In the genomic region with DNA sequence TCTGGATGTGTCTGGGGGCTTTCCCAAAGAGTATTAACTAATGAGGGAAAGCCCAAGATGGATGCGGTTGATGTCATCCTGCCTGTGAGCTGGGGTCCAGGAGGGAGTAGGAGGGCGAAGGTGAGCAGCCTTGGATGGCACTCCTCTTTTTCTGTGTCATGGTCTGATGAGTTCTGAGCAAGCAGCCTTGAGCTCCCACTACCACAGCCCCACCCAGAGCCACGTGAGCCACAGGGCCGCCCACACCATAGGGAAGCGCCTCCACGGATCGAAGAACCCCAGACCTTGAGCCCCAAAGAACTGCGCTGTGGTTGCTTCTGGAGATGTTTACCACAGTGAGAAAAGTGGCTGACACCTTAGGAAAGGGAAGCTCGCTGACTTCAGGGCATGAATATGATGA, we compare ENCODE assay signal across 30 mouse cellular contexts. TPM values are rescaled to one million over a fixed set of nuclear protein-coding genes. Genes with fewer than 3 reads are reported as not detected.
A peak's percentile ranks its signal among the peaks of the same experiment; 100 is the strongest.
DNase-seq lines count a peak whose midpoint lies in the region; ATAC-seq lines count a peak whose summit lies in the region.
"Had no signal": no experiment of that assay in that cellular context is flagged by ENCODE, and none has a peak within 500 bp of the region (broad histone marks: within the 10 kb centered on the region; RNA-seq: fewer than 3 reads in every experiment).

No protein-coding gene starts in this region.

- DNase-seq in heart, postnatal 25 days (ENCODE audit: low spot score): no peak
- DNase-seq in lung, postnatal 25 days (ENCODE audit: low spot score): peak; percentile 10
- no peak for DNase-seq in lung, adult 18-20 months
- DNase-seq in natural killer cell, adult 2 months (ENCODE audit: low spot score in 2 of 2): peak; percentile 47 to 69
- DNase-seq in ovary, adult 18-20 months (ENCODE audit: low spot score): no peak
- no peak for DNase-seq in left cerebral cortex, postnatal 36 days (ENCODE audit: low spot score in 2 of 2)
- DNase-seq: adrenal gland, postnatal 36 days; cerebellum, adult 11-12 months; cerebellum, postnatal 25 days; embryo, embryonic 11 days; gastrocnemius, adult 2 months had no signal

- no peak overlapping the region for H3K27ac ChIP-seq in heart, embryonic 11.5 days (ENCODE audit: low read depth, low read length)
- H3K27ac ChIP-seq in kidney, embryonic 15.5 days: no peak overlapping the region
- H3K27ac ChIP-seq: gastrocnemius, adult 2 months; heart, embryonic 13.5 days; hindbrain, embryonic 13.5 days; liver, embryonic 14.5 days had no signal

- H3K9me3 ChIP-seq in heart, embryonic 11.5 days (replicated peaks; ENCODE audit: control insufficient read depth, low read length): no peaks in the 10 kb centered on the region
- H3K9me3 ChIP-seq in kidney, embryonic 15.5 days (replicated peaks): no peaks in the 10 kb centered on the region
- H3K9me3 ChIP-seq: G1E; heart, embryonic 13.5 days; hindbrain, embryonic 13.5 days had no signal

- H3K27me3 ChIP-seq in heart, embryonic 11.5 days (ENCODE audit: control insufficient read depth, insufficient read depth, low read length): peaks cover 16% of the 10 kb centered on the region
- H3K27me3 ChIP-seq in kidney, embryonic 15.5 days: peaks cover 2% of the 10 kb centered on the region; the same call in 1 of the 2 replicates
- H3K27me3 ChIP-seq: hindbrain, embryonic 13.5 days had no signal

- 75% methylated on average over 9 of the region's 9 CpGs for WGBS in heart, embryonic 11.5 days (ENCODE audit: insufficient replicate concordance)
- WGBS in kidney, embryonic 15.5 days: 63% methylated on average over 9 of the region's 9 CpGs

- no peaks in the 10 kb centered on the region for H3K36me3 ChIP-seq in heart, embryonic 11.5 days (ENCODE audit: control insufficient read depth, insufficient read depth, low read length)
- H3K36me3 ChIP-seq in kidney, embryonic 15.5 days: no peaks in the 10 kb centered on the region
- H3K36me3 ChIP-seq: G1E; heart, embryonic 13.5 days; hindbrain, embryonic 13.5 days had no signal

- intact Hi-C loops in heart, postnatal 25 days (cut with DNase I): loop anchor here (5.0 kb wide), 3 partner anchors 58 to 278 kb away; a partner anchor contains a TSS
- intact Hi-C loops in left cerebral cortex, postnatal 36 days (cut with DNase I): loop anchor here (5.0 kb wide), 2 partner anchors 58 to 128 kb away; no protein-coding TSS in a partner anchor

- ATAC-seq in heart, embryonic 11.5 days (replicated peaks; ENCODE audit: insufficient number of reproducible peaks, low FRiP score, low TSS enrichment): no peak
- 0 out of 2 replicates have a peak, but pooled peaks have one; percentile 52 for ATAC-seq in kidney, embryonic 15.5 days (replicated peaks; ENCODE audit: low FRiP score)
- ATAC-seq: CD4-positive, CD25-positive, alpha-beta regulatory T cell, adult 4 months; inflammation-experienced regulatory T-cells, adult 6 months had no signal

- H3K4me3 ChIP-seq in heart, embryonic 11.5 days (ENCODE audit: low read depth, low read length): no peak overlapping the region
- no peak overlapping the region for H3K4me3 ChIP-seq in kidney, embryonic 15.5 days (replicated peaks)
- H3K4me3 ChIP-seq: gastrocnemius, adult 2 months; heart, embryonic 13.5 days; hindbrain, embryonic 13.5 days had no signal

- peaks cover 8% of the 10 kb centered on the region for H3K4me1 ChIP-seq in heart, embryonic 11.5 days (ENCODE audit: control insufficient read depth, insufficient read depth, low read length)
- H3K4me1 ChIP-seq in kidney, embryonic 15.5 days: peaks cover 24% of the 10 kb centered on the region

- peak overlapping the region; percentile 29; the same call in 1 of the 2 replicates for H3K4me2 ChIP-seq in heart, embryonic 11.5 days
- H3K4me2 ChIP-seq in kidney, embryonic 15.5 days: no peak overlapping the region
- H3K4me2 ChIP-seq: hindbrain, embryonic 13.5 days; midbrain, embryonic 11.5 days had no signal

- H3K9ac ChIP-seq in heart, embryonic 11.5 days (ENCODE audit: low read depth, low read length): no peak overlapping the region
- no peak overlapping the region for H3K9ac ChIP-seq in kidney, embryonic 15.5 days
- H3K9ac ChIP-seq: heart, embryonic 13.5 days; hindbrain, embryonic 13.5 days; liver, embryonic 14.5 days had no signal

RNA-seq across cellular contexts. Expression of a gene that starts 6.0 kb away (rescaled TPM):
- polyA plus RNA-seq in heart, embryonic 11.5 days (2014; fragmentation: Nextera tagmentation; extraction: Ambion mirVana): 1.3 and 2.1 TPM in 2 replicates
- total RNA-seq in heart, postnatal 25 days (2021): 1 to 10 TPM; 1.1 to 1.5 TPM
- polyA plus RNA-seq in kidney, embryonic 15.5 days (2015; fragmentation: Nextera tagmentation; extraction: Ambion mirVana): 0.43 and 0.72 TPM in 2 replicates
- total RNA-seq in left cerebral cortex, postnatal 36 days (2021): 1 to 10 TPM; 2.9 to 3.6 TPM
- total RNA-seq: G1E had no signal
- polyA plus RNA-seq: CD4-positive, CD25-positive, alpha-beta regulatory T cell, adult 4 months; G1E; inflammation-experienced regulatory T-cells, adult 6 months; spleen, adult 2 months had no signal

RNA-seq across cellular contexts. Expression of a gene that starts 21.6 kb away (rescaled TPM):
- not detected in 2 replicates for polyA plus RNA-seq in heart, embryonic 11.5 days (2014; fragmentation: Nextera tagmentation; extraction: Ambion mirVana)
- total RNA-seq in heart, postnatal 25 days (2021): not detected
- not detected in 2 replicates for polyA plus RNA-seq in kidney, embryonic 15.5 days (2015; fragmentation: Nextera tagmentation; extraction: Ambion mirVana)
- not detected for total RNA-seq in left cerebral cortex, postnatal 36 days (2021)
- total RNA-seq: adrenal gland, postnatal 36 days; G1E; gastrocnemius, adult 2 months; layer of hippocampus, postnatal 14 days; left cerebral cortex, postnatal 10 days had no signal
- polyA plus RNA-seq: CD4-positive, CD25-positive, alpha-beta regulatory T cell, adult 4 months; embryonic facial prominence, embryonic 14.5 days; G1E; heart, embryonic 13.5 days; hindbrain, embryonic 13.5 days; inflammation-experienced regulatory T-cells, adult 6 months; liver, embryonic 14.5 days; midbrain, embryonic 11.5 days; neural tube, embryonic 14.5 days; spleen, adult 2 months had no signal

RNA-seq across cellular contexts. Expression of a gene that starts 34.0 kb away (rescaled TPM):
- polyA plus RNA-seq in heart, embryonic 11.5 days (2014; fragmentation: Nextera tagmentation; extraction: Ambion mirVana): 8.0 and 8.2 TPM in 2 replicates
- total RNA-seq in heart, postnatal 25 days (2021): 10 to 100 TPM; 55.6 to 58.8 TPM
- not detected in 2 replicates for polyA plus RNA-seq in kidney, embryonic 15.5 days (2015; fragmentation: Nextera tagmentation; extraction: Ambion mirVana)
- not detected for total RNA-seq in left cerebral cortex, postnatal 36 days (2021)
- total RNA-seq: adrenal gland, postnatal 36 days; gastrocnemius, adult 2 months; layer of hippocampus, postnatal 14 days; left cerebral cortex, postnatal 10 days had no signal
- polyA plus RNA-seq: CD4-positive, CD25-positive, alpha-beta regulatory T cell, adult 4 months; embryonic facial prominence, embryonic 14.5 days; G1E; gonadal fat pad, adult 2 months; hindbrain, embryonic 13.5 days; inflammation-experienced regulatory T-cells, adult 6 months; large intestine, adult 2 months; limb, embryonic 14.5 days; midbrain, embryonic 11.5 days; neural tube, embryonic 14.5 days; spleen, adult 2 months; stomach, embryonic 16.5 days had no signal

RNA-seq across cellular contexts. Expression of a gene that starts 44.0 kb away (rescaled TPM):
- polyA plus RNA-seq in heart, embryonic 11.5 days (2014; fragmentation: Nextera tagmentation; extraction: Ambion mirVana): not detected in 2 replicates
- not detected for total RNA-seq in heart, postnatal 25 days (2021)
- not detected in 2 replicates for polyA plus RNA-seq in kidney, embryonic 15.5 days (2015; fragmentation: Nextera tagmentation; extraction: Ambion mirVana)
- total RNA-seq in left cerebral cortex, postnatal 36 days (2021): under 1 TPM; 0.32 to 0.59 TPM
- total RNA-seq: adrenal gland, postnatal 36 days; G1E; gastrocnemius, adult 2 months; layer of hippocampus, postnatal 14 days; left cerebral cortex, postnatal 10 days had no signal
- polyA plus RNA-seq: CD4-positive, CD25-positive, alpha-beta regulatory T cell, adult 4 months; embryonic facial prominence, embryonic 14.5 days; G1E; heart, embryonic 13.5 days; hindbrain, embryonic 13.5 days; inflammation-experienced regulatory T-cells, adult 6 months; liver, embryonic 14.5 days; lung, embryonic 16.5 days; midbrain, embryonic 11.5 days; neural tube, embryonic 14.5 days; spleen, adult 2 months had no signal

RNA-seq across cellular contexts. Expression of a gene that starts 59.2 kb away (rescaled TPM):
- polyA plus RNA-seq in heart, embryonic 11.5 days (2014; fragmentation: Nextera tagmentation; extraction: Ambion mirVana): 3.9 and 4.5 TPM in 2 replicates
- total RNA-seq in heart, postnatal 25 days (2021): 10 to 100 TPM in 1 of 2 experiments, 1 to 10 TPM in 1; 9.8 to 11.7 TPM
- polyA plus RNA-seq in kidney, embryonic 15.5 days (2015; fragmentation: Nextera tagmentation; extraction: Ambion mirVana): 6.2 and 6.3 TPM in 2 replicates
- 10 to 100 TPM; 12.5 to 13.2 TPM for total RNA-seq in left cerebral cortex, postnatal 36 days (2021)
- polyA plus RNA-seq: CD4-positive, CD25-positive, alpha-beta regulatory T cell, adult 4 months; G1E had no signal

Comparison
In these comparisons a context has a peak if more than half of its experiments do, and no peak if none do; other contexts are left out.
1. DNase-seq: peak in lung, postnatal 25 days (single experiment) and natural killer cell, adult 2 months (2 of 2); none in heart, postnatal 25 days (single experiment), lung, adult 18-20 months (0 of 2), ovary, adult 18-20 months (single experiment) and left cerebral cortex, postnatal 36 days (0 of 2).
2. RNA of a gene that starts 34.0 kb away (total RNA-seq): 55.6 to 58.8 TPM in heart, postnatal 25 days; not detected in left cerebral cortex, postnatal 36 days; every median in the first group is over 10 times any median in the second.